Mouse (Mus musculus) kidney, embryonic 16.5 days (tissue): ENCODE measurements around the gene Zfp943. TPM values are rescaled to one million over a fixed set of nuclear protein-coding genes. Genes with fewer than 3 reads are reported as not detected.

ENCODE experiments used
- polyA plus RNA-seq: library from polyadenylated mRNA; unstranded; fragments of >200 nt; fragmentation: Nextera tagmentation; extraction: Ambion mirVana; gene quantifications from 2 replicates; pipeline ENCODE4 v1.2.1, GENCODE M21; 2015

Gene Zfp943
- polyA plus RNA-seq, 1 experiment from 2014 or later = 16.9 TPM

Other genes starting within 250 kb of the Zfp943 start
- gene Zfp229, start 231.8 kb upstream of the Zfp943 start, polyA plus RNA-seq = 8.2 and 8.3 TPM in 2 replicates
- gene Zfp820, start 116.8 kb upstream of the Zfp943 start, polyA plus RNA-seq = 5.4 and 6.4 TPM in 2 replicates
- 6.6 and 6.8 TPM in 2 replicates for gene Zfp995, start 52.6 kb upstream of the Zfp943 start, polyA plus RNA-seq
- 21.6 and 24.8 TPM in 2 replicates for gene Zfp942, start 88 bp upstream of the Zfp943 start, polyA plus RNA-seq
- 2.8 and 3.1 TPM in 2 replicates for gene Zfp947, start 203.6 kb downstream of the Zfp943 start, polyA plus RNA-seq